Mouse (Mus musculus): ENCODE results near the gene Ap1s1. TPM values are rescaled to one million over a fixed set of nuclear protein-coding genes. Genes with fewer than 3 reads are reported as not detected.
A peak's percentile ranks its signal among the peaks of the same experiment; 100 is the strongest.

Gene Ap1s1
- total and polyA plus RNA-seq, 3 experiments, result 154 to 218 (median 211) TPM

DNA sequence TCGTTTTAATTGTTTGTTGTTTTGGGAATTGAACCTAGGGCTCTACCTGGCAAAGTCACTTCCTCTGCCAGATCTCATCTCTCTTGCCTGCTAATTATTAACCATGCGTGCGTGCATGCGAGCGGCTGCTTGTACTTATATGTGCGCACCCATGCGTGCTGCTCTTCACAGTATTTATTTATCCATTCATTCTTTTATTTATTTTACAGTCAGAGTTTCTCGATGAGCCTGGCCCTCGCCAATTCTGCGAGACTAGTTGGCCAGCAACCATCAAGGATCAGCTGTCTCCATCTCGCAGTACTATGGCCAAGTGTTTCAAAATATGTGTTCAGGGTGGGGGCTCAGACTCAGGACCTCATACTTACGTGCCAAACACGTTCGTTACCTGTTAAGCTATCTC lies 32.1 kb upstream of the Ap1s1 start:
- Histone ChIP-seq H3K79me2 (ENCODE audit: control insufficient read depth, insufficient read depth, low read length, poor library complexity) (no peaks in the 10 kb centered on the region), H3K9ac (ENCODE audit: control insufficient read depth, low read depth, low read length, poor library complexity, severe bottlenecking) (no peak overlapping the region), H3K4me3 (ENCODE audit: control insufficient read depth in 1 of 2, insufficient read depth in 1 of 2, low read depth in 2 of 2, low read length in 2 of 2) (no peak overlapping the region), H3K9me3 (replicated peaks; ENCODE audit: insufficient read depth, low read length) (no peaks in the 10 kb centered on the region), H3K27ac (ENCODE audit: control insufficient read depth, low read depth, low read length) (no peak overlapping the region), H3K4me1 (ENCODE audit: control insufficient read depth in 1 of 2, insufficient read depth in 2 of 2, low read length in 2 of 2) (peaks cover 5 to 34% of the 10 kb centered on the region in 2 experiments; a peak in 3 of 4 replicates), H3K27me3 (ENCODE audit: control insufficient read depth in 1 of 2, insufficient read depth in 2 of 2, low read length in 2 of 2) (no peaks in the 10 kb centered on the region), H3K36me3 (ENCODE audit: control insufficient read depth in 1 of 2, insufficient read depth in 2 of 2, low read length in 2 of 2) (peaks cover 0 to 15% of the 10 kb centered on the region in 2 experiments; a peak in 2 of 4 replicates)
- TF ChIP-seq MAFK (IDR thresholded peaks at IDR 0.05; ENCODE audit: borderline replicate concordance, low read depth, low read length), result no peak
- TF ChIP-seq SMC3 (IDR thresholded peaks at IDR 0.05; ENCODE audit: low read depth, low read length), result no peak
- TF ChIP-seq ETS1 (IDR thresholded peaks at IDR 0.05; ENCODE audit: low read depth, low read length), result no peak
- no peak for TF ChIP-seq MAX (IDR thresholded peaks at IDR 0.05; ENCODE audit: low read length)
- no peak for TF ChIP-seq CHD1 (IDR thresholded peaks at IDR 0.05; ENCODE audit: low read depth, low read length)
- no peak for TF ChIP-seq MYC (IDR thresholded peaks at IDR 0.05; ENCODE audit: low read depth, low read length)
- no peak for TF ChIP-seq ZC3H11A (IDR thresholded peaks at IDR 0.05; ENCODE audit: low read depth, low read length)
- no peak for TF ChIP-seq ZKSCAN1 (IDR thresholded peaks at IDR 0.05; ENCODE audit: low read depth, low read length)
- no peak for TF ChIP-seq TCF12 (IDR thresholded peaks at IDR 0.05; ENCODE audit: low read depth, low read length)
- no peak for TF ChIP-seq CHD2 (IDR thresholded peaks at IDR 0.05; ENCODE audit: low read length)
- DNase-seq (ENCODE audit: low read depth, low spot score), result no peak

- Histone ChIP-seq H3K9ac (ENCODE audit: control insufficient read depth, low read depth, low read length, poor library complexity, severe bottlenecking) (no peak overlapping the region), H3K27me3 (ENCODE audit: control insufficient read depth in 1 of 2, insufficient read depth in 2 of 2, low read length in 2 of 2) (no peaks in the 10 kb centered on the region), H3K79me2 (ENCODE audit: control insufficient read depth, insufficient read depth, low read length, poor library complexity) (no peaks in the 10 kb centered on the region), H3K4me1 (ENCODE audit: control insufficient read depth in 1 of 2, insufficient read depth in 2 of 2, low read length in 2 of 2) (peaks cover 5 to 34% of the 10 kb centered on the region in 2 experiments; a peak in 3 of 4 replicates), H3K4me3 (ENCODE audit: control insufficient read depth in 1 of 2, insufficient read depth in 1 of 2, low read depth in 2 of 2, low read length in 2 of 2) (no peak overlapping the region), H3K27ac (ENCODE audit: control insufficient read depth, low read depth, low read length) (peak overlapping the region; percentile 69; the same call in 1 of the 2 replicates), H3K9me3 (replicated peaks; ENCODE audit: insufficient read depth, low read length) (no peaks in the 10 kb centered on the region), H3K36me3 (ENCODE audit: control insufficient read depth in 1 of 2, insufficient read depth in 2 of 2, low read length in 2 of 2) (peaks cover 0 to 15% of the 10 kb centered on the region in 2 experiments; a peak in 2 of 4 replicates)
- DNase-seq (ENCODE audit: low read depth, low spot score), result no peak
- TF ChIP-seq MAZ (IDR thresholded peaks at IDR 0.05; ENCODE audit: low read depth, low read length) (no peak), POLR2AphosphoS2 (IDR thresholded peaks at IDR 0.05; ENCODE audit: low read length) (no peak), CHD1 (IDR thresholded peaks at IDR 0.05; ENCODE audit: low read depth, low read length) (no peak), USF2 (IDR thresholded peaks at IDR 0.05; ENCODE audit: borderline replicate concordance in 1 of 2, insufficient read depth in 1 of 2, low read depth in 1 of 2, low read length in 2 of 2) (no peak), MXI1 (IDR thresholded peaks at IDR 0.05; ENCODE audit: low read depth, low read length) (no peak), SIN3A (IDR thresholded peaks at IDR 0.05; ENCODE audit: low read length) (no peak), GABPA (IDR thresholded peaks at IDR 0.05; ENCODE audit: low read depth, low read length) (no peak), MAX (IDR thresholded peaks at IDR 0.05; ENCODE audit: low read length) (no peak), MEF2A (IDR thresholded peaks at IDR 0.05; ENCODE audit: extremely low read depth, insufficient replicate concordance, low read depth, low read length, poor library complexity, severe bottlenecking) (no peak), JUND (IDR thresholded peaks at IDR 0.05; ENCODE audit: low read depth, low read length) (no peak)
These were observed 31.3 kb upstream of the Ap1s1 start for GRCm38 (mm10) chr5:137077187-137077586.
